Mouse (Mus musculus) left cerebral cortex, postnatal 14 days (tissue): ENCODE results near the gene Fkbp1b. TPM values are rescaled to one million over a fixed set of nuclear protein-coding genes. Genes with fewer than 3 reads are reported as not detected.

Experiments used
- DNase-seq, 2 experiments: peaks; one replicate each; pipeline ENCODE4 v3.0.0; 2021 to 2022; ENCODE audit warnings: low spot score in 2 of 2, mixed read lengths in 1 of 2
- intact Hi-C: fragments of 180-260 bp; cut with DNase I; formaldehyde crosslinking; loops from one replicate; pipeline ENCODE4 v1.15.1; 2025
- total RNA-seq, 2 experiments: library from RNA; stranded (reverse); gene quantifications; 2 replicates each; pipeline ENCODE4 v1.2.3; 2021

The Fkbp1b gene
- total RNA-seq, 2 experiments from 2014 or later, result 63.5 to 91.4 TPM

DNA sequence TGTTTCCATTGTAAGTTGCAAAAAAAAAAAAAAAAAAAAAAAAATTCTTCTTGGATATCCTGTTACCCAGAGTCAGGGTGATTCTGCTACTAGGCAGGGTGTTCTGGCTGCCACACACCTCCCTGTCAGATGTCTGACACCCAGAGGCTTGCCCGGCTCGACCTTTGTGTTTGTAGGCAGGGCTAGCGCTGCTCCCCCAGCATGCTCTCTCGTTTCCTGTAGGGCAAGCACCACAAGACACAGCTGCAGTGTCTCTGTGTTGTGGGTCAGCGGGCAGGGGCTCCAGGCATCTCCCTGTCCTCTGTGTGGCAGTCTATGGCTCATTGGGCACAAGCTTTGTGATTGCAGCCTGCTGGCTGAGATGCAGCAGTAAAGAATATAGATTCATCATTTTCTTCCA, 57.8 kb downstream of the Fkbp1b start:
- DNase-seq, result no peak
- intact Hi-C loops, result no loop called here

Other genes starting within 250 kb of the Fkbp1b start
- gene Itsn2, start 249.0 kb downstream of the Fkbp1b start, total RNA-seq, result 10 to 100 TPM; 61.4 to 64.2 TPM
- gene Gm3625, start 248.7 kb downstream of the Fkbp1b start, total RNA-seq, result not detected
- gene Fam228a, start 103.2 kb downstream of the Fkbp1b start, total RNA-seq, result 1 to 10 TPM; 1.1 to 1.8 TPM
- 10 to 100 TPM; 11.3 to 13.0 TPM for gene Pfn4, start 72.6 kb downstream of the Fkbp1b start, total RNA-seq
- 10 to 100 TPM; 19.3 to 25.0 TPM for gene Fam228b, start 72.3 kb downstream of the Fkbp1b start, total RNA-seq
- gene Sf3b6, start 24.0 kb downstream of the Fkbp1b start, total RNA-seq, result 10 to 100 TPM; 85.2 to 88.0 TPM
- 10 to 100 TPM; 10.6 to 11.5 TPM for gene Wdcp, start 1.7 kb upstream of the Fkbp1b start, total RNA-seq
- 1 to 10 TPM in 1 of 2 experiments, under 1 TPM in 1; 0.81 to 1.0 TPM for gene Mfsd2b, start 32.8 kb upstream of the Fkbp1b start, total RNA-seq
- gene Ubxn2a, start 66.1 kb upstream of the Fkbp1b start, total RNA-seq, result 10 to 100 TPM; 43.5 to 45.7 TPM
- gene Atad2b, start 75.8 kb upstream of the Fkbp1b start, total RNA-seq, result 10 to 100 TPM; 24.6 to 24.7 TPM